Mouse (Mus musculus): Measurements from ENCODE around the gene Hist1h3e. TPM values are rescaled to one million over a fixed set of nuclear protein-coding genes. Genes with fewer than 3 reads are reported as not detected.

The Hist1h3e gene
- polyA plus RNA-seq, 1 experiment from 2014 or later = 1.1 TPM

DNA sequence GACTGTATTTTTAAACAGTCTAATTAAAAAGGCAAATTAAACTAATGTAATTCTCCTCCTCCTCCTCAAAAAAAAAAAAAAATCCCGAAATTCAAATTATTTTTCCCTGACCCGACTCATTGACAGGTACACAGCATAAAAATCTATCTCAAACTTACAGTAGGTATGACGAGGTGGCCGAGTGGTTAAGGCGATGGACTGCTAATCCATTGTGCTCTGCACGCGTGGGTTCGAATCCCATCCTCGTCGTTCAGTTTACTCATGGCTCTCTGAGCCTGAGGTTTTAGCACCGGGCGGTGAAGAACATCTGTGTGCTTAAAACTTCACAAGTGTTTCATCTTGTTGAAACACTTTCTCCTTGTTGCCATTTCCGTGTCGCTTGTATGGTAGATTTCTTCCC is 40.5 kb downstream of the Hist1h3e start:
- Histone ChIP-seq H3K27me3 (replicated peaks) (no peaks in the 10 kb centered on the region), H3K9me3 (replicated peaks) (no peaks in the 10 kb centered on the region), H3K4me2 (peak overlapping the region; percentile 38), H3K9ac (replicated peaks) (0 out of 2 replicates have a peak overlapping the region, but pooled peaks have one; percentile 11), H3K36me3 (no peaks in the 10 kb centered on the region), H3K27ac (replicated peaks) (no peak overlapping the region), H3K4me1 (peaks cover 12% of the 10 kb centered on the region), H3K4me3 (replicated peaks) (peak overlapping the region; percentile 12)
- 1% methylated on average over 14 of the region's 14 CpGs for WGBS
- ATAC-seq (ENCODE audit: low FRiP score) = no peak

DNA sequence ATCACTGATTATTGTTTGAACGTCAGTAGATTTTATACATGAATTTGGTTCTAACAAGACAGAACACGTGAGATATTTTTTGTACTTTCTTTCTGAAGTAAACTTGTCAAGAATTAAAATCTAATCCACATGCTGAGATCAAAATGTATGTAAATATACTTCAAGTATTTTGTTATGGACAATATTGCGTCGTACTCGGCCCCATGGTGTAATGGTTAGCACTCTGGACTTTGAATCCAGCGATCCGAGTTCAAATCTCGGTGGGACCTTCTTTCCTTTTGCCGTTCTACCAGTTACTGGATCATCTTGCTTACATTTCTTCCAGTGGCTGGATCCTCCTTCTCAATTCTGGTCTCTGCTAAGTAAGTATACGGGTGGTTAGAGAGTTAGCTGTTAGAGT is 42.8 kb downstream of the Hist1h3e start:
- Histone ChIP-seq H3K27ac (replicated peaks) (peak overlapping the region; percentile 34; the same call in 1 of the 2 replicates), H3K9ac (replicated peaks) (no peak overlapping the region), H3K36me3 (no peaks in the 10 kb centered on the region), H3K4me3 (replicated peaks) (peak overlapping the region; percentile 36), H3K27me3 (replicated peaks) (no peaks in the 10 kb centered on the region), H3K4me2 (peak overlapping the region; percentile 85), H3K4me1 (peaks cover 13% of the 10 kb centered on the region), H3K9me3 (replicated peaks) (no peaks in the 10 kb centered on the region)
- ATAC-seq (ENCODE audit: low FRiP score) = peak; percentile 51
- under 1% methylated on average over 10 of the region's 10 CpGs for WGBS

DNA sequence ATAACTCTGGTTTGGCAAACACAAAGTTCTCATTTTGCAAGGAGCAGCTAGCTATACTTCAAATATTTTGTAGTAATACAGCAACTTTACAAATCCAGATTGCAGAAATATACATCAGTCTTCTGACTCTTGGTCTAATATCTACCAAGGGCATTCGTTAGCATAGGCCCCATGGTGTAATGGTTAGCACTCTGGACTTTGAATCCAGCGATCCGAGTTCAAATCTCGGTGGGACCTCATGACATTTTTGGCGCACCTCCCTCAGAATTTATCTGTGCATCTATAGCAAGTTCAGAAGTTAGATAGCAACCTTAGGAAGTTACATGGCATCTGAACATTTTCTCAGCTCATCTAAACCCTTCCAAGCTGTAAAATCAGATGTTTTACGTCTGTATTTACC is 43.3 kb downstream of the Hist1h3e start:
- peak overlapping the region; percentile 85 for H3K4me2 ChIP-seq
- H3K36me3 ChIP-seq = no peaks in the 10 kb centered on the region
- ATAC-seq (ENCODE audit: low FRiP score) = peak; percentile 32; the same call in 1 of the 2 replicates
- peak overlapping the region; percentile 36 for H3K4me3 ChIP-seq (replicated peaks)
- H3K27ac ChIP-seq (replicated peaks) = peak overlapping the region; percentile 34
- H3K4me1 ChIP-seq = peaks cover 13% of the 10 kb centered on the region
- H3K9ac ChIP-seq (replicated peaks) = no peak overlapping the region
- H3K27me3 ChIP-seq (replicated peaks) = no peaks in the 10 kb centered on the region
- H3K9me3 ChIP-seq (replicated peaks) = no peaks in the 10 kb centered on the region
- under 1% methylated on average over 6 of the region's 6 CpGs for WGBS

DNA sequence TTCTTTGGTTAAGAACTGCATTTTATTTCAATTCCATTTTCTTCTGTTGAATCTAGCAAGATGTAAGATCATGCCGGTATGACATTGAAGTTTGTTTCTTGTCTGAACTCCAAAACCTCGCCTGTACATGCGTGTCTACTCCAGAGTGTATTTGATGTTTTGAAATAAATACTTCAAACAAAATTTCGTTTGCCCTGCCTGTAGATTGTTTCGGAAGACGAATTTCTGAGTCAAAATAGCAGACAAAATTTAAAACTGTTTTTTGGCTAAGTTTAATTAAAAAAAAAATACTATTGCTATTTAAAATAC is 43.9 kb downstream of the Hist1h3e start:
- Histone ChIP-seq H3K9me3 (replicated peaks) (no peaks in the 10 kb centered on the region), H3K9ac (replicated peaks) (peak overlapping the region; percentile 29), H3K36me3 (no peaks in the 10 kb centered on the region), H3K27ac (replicated peaks) (no peak overlapping the region; the same call in 1 of the 2 replicates), H3K4me3 (replicated peaks) (peak overlapping the region; percentile 49), H3K4me1 (peaks cover 13% of the 10 kb centered on the region), H3K27me3 (replicated peaks) (no peaks in the 10 kb centered on the region), H3K4me2 (peak overlapping the region; percentile 85)
- ATAC-seq (ENCODE audit: low FRiP score) = no peak
- WGBS = under 1% methylated on average over 6 of the region's 6 CpGs

DNA sequence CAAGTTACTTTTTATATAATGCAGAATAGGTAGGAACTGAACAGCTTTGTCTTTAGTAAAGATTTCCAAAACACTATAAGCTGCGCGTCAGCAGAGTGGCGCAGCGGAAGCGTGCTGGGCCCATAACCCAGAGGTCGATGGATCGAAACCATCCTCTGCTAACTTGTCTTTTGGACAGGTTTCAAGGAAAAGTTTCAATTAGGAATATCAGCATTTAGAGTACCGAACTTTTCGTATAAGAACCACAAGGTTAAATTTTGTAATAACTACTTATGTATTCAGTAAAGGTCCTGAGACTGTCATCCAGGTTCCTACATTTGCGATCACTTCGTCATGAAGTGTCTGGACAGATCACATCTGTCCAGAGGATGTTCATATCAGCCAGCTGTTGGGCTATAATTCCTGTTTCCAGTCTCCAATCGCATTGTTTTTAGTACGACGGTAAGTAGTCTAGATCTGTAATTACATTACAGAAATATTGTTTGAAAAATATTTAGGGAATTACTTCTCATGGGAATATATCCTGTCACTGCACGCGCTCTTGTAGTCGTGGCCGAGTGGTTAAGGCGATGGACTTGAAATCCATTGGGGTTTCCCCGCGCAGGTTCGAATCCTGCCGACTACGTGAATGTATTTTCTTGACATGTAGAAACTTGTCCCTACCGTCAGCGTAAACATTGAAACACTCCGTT is 44.4 kb downstream of the Hist1h3e start:
- peak overlapping the region; percentile 85 for H3K4me2 ChIP-seq
- peak overlapping the region; percentile 74 for H3K27ac ChIP-seq (replicated peaks)
- H3K9me3 ChIP-seq (replicated peaks) = no peaks in the 10 kb centered on the region
- H3K4me3 ChIP-seq (replicated peaks) = peak overlapping the region; percentile 49
- H3K27me3 ChIP-seq (replicated peaks) = no peaks in the 10 kb centered on the region
- peak; percentile 92 for ATAC-seq (ENCODE audit: low FRiP score)
- H3K9ac ChIP-seq (replicated peaks) = peak overlapping the region; percentile 38
- no peaks in the 10 kb centered on the region for H3K36me3 ChIP-seq
- WGBS = under 1% methylated on average over 27 of the region's 27 CpGs
- H3K4me1 ChIP-seq = peaks cover 13% of the 10 kb centered on the region

DNA sequence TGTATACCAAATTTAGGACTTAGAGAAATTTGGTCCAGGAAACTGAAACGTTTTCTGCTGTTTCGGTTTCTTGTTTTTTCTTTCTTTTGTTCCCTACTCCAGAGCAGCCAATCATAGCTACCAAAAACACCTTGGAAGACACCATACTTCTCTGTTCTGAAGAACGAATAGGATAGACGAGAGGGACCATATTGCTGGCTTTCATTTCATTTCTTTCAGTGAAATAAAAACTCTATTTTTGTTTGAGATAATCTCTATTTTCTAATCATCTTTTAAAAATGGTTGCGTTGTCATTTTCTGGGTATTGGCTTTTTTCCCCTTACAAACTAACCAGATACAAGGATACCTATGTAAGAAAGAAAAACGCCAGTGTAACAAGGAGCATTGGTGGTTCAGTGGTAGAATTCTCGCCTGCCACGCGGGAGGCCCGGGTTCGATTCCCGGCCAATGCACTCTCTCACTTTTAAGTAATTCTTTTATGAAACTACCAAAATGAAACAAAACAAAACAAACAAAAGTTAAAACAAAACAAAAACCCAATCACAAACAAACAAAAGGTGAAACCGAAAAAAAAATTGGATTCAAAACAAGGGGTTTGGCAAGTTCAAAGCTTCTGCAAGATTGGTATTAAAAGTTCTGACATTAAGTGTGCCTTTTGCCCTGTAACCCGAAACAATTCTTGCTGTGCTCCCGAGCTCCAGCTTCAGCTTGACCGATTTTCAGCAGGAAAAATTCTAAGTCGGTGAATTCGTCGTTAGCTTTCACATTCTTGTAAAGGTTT is 45.2 kb downstream of the Hist1h3e start:
- Histone ChIP-seq H3K4me3 (replicated peaks) (peak overlapping the region; percentile 49), H3K4me2 (peak overlapping the region; percentile 85), H3K27me3 (replicated peaks) (no peaks in the 10 kb centered on the region), H3K27ac (replicated peaks) (peak overlapping the region; percentile 74), H3K9ac (replicated peaks) (peak overlapping the region; percentile 38), H3K9me3 (replicated peaks) (no peaks in the 10 kb centered on the region), H3K36me3 (no peaks in the 10 kb centered on the region), H3K4me1 (peaks cover 13% of the 10 kb centered on the region)
- WGBS = 0% methylated on average over 19 of the region's 19 CpGs
- peak; percentile 83 for ATAC-seq (ENCODE audit: low FRiP score)

DNA sequence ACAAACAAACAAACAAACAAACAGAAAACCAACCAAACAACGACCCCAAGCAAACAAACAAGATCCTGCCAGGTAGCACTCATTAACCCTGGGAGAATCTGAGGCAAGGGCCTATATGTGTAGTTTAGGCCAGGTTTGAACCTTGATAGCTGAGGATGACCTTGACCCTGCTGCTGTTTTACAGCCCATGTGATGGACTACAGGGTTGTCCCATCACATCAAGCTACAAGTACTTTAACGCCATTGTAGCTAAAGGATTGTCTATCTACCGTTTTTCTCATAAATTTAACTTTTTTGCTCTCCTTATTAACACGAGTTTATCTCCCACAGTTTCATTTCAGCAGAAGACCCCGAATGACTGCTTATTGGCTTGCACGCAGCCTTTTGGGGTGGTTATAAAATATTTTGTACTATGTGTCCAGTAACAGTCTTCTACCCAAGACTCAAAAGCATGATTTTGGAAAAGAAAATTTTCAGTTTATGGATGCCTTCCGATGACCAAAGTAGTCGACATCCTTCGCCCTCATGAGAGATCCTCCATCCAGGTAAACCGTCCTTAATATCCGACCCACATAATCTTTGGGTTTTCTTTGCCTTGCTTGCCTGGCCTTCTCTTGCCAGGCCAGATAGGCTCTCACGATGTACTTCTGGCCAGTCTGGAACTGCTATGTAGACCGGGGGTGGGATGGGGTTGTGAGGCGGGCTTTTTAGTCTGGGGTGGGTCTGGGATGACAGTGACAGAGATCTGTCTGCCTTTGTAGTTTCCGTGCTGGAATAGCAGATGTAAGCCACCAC is 46.1 kb downstream of the Hist1h3e start:
- H3K4me1 ChIP-seq = peaks cover 10% of the 10 kb centered on the region
- H3K27me3 ChIP-seq (replicated peaks) = no peaks in the 10 kb centered on the region
- no peaks in the 10 kb centered on the region for H3K36me3 ChIP-seq
- WGBS = 52% methylated on average over 15 of the region's 15 CpGs
- H3K4me2 ChIP-seq = peak overlapping the region; percentile 85
- H3K27ac ChIP-seq (replicated peaks) = peak overlapping the region; percentile 13; the same call in 1 of the 2 replicates
- peak overlapping the region; percentile 40 for H3K9ac ChIP-seq (replicated peaks)
- ATAC-seq (ENCODE audit: low FRiP score) = no peak
- H3K4me3 ChIP-seq (replicated peaks) = peak overlapping the region; percentile 49
- no peaks in the 10 kb centered on the region for H3K9me3 ChIP-seq (replicated peaks)

DNA sequence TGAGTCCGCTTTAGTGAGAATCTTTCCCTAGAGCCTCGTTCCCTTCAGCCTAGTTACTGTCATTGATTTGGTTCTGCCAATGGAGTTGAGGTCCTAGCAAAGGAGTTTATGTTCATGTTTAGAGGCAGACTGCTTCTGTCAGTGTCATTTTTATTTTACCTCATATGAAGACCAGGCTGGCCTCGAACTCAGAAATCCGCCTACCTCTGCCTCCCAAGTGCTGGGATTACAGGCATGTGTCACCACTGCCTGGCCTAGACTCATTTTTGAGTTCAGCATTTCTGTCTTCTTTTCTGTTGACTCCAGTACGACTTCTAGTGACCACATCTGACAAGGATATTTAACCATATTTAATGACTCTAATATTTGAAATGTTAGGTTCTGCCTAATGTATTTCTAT is 46.9 kb downstream of the Hist1h3e start:
- Histone ChIP-seq H3K27me3 (replicated peaks) (no peaks in the 10 kb centered on the region), H3K4me1 (peaks cover 10% of the 10 kb centered on the region), H3K27ac (replicated peaks) (no peak overlapping the region), H3K4me2 (no peak overlapping the region), H3K9ac (replicated peaks) (no peak overlapping the region), H3K9me3 (replicated peaks) (no peaks in the 10 kb centered on the region), H3K36me3 (no peaks in the 10 kb centered on the region), H3K4me3 (replicated peaks) (no peak overlapping the region)
- ATAC-seq (ENCODE audit: low FRiP score) = no peak
- WGBS = 77% methylated on average over 5 of the region's 5 CpGs

DNA sequence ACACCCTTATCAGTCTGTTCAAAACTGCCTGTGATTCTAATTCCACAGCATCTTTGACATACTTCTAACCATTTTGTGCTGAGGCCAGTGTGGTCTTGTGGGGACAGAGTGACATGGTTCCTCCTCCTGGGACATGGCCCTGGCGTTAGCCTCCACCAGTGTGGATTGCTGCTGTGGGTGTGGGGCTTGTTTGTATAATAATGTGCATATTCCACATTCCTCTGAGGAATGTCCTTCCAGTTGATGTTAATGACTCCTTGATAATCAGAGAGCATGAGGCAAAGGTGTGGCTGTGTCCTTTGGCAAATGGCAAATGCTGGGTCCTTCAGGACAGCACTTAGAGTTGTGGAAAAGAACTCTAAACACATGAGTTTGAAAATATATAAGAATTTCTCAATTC is 48.7 kb downstream of the Hist1h3e start:
- 86% methylated on average over 1 of the region's 1 CpGs for WGBS
- Histone ChIP-seq H3K4me2 (no peak overlapping the region), H3K27ac (replicated peaks) (no peak overlapping the region), H3K9ac (replicated peaks) (no peak overlapping the region), H3K36me3 (no peaks in the 10 kb centered on the region), H3K27me3 (replicated peaks) (no peaks in the 10 kb centered on the region), H3K4me3 (replicated peaks) (no peak overlapping the region), H3K4me1 (peaks cover 8% of the 10 kb centered on the region), H3K9me3 (replicated peaks) (no peaks in the 10 kb centered on the region)
- ATAC-seq (ENCODE audit: low FRiP score) = no peak

All from neural tube, embryonic 15.5 days (tissue).